19 mouse cellular contexts compared by ENCODE assay signal in genomic region chr3:78411395-78411794, GRCm38 (mm10).
"Had no signal": no experiment of that assay in that cellular context is flagged by ENCODE, and none has a peak within 500 bp of the region (broad histone marks: within the 10 kb centered on the region; RNA-seq: fewer than 3 reads in every experiment).

No protein-coding gene starts in this region.

- H3K27me3 ChIP-seq: lung, embryonic 15.5 days; midbrain, embryonic 12.5 days; neural tube, embryonic 13.5 days; neural tube, embryonic 15.5 days had no signal

- H3K36me3 ChIP-seq: lung, embryonic 15.5 days; midbrain, embryonic 12.5 days; neural tube, embryonic 13.5 days; neural tube, embryonic 15.5 days had no signal

- ATAC-seq: midbrain, embryonic 16.5 days had no signal

- H3K9me3 ChIP-seq: lung, embryonic 15.5 days; midbrain, embryonic 12.5 days; neural tube, embryonic 13.5 days; neural tube, embryonic 15.5 days had no signal

- H3K9ac ChIP-seq: liver, embryonic 14.5 days; lung, embryonic 15.5 days; midbrain, embryonic 12.5 days; neural tube, embryonic 13.5 days; neural tube, embryonic 15.5 days had no signal

- H3K4me3 ChIP-seq: lung, embryonic 15.5 days; midbrain, embryonic 12.5 days; myocyte; neural tube, embryonic 13.5 days; neural tube, embryonic 15.5 days had no signal

- H3K4me2 ChIP-seq: lung, embryonic 15.5 days; midbrain, embryonic 12.5 days; neural tube, embryonic 13.5 days; neural tube, embryonic 15.5 days had no signal

- DNase-seq: lung, adult 18-20 months; lung, postnatal 10 days; lung, postnatal 4 days; midbrain, embryonic 14.5 days; retina, postnatal 1 day; right cerebral cortex, adult 18-20 months; right cerebral cortex, postnatal 25 days; right cerebral cortex, postnatal 4 days; spleen, adult 18-20 months; thymus, adult 18-20 months; thymus, postnatal 14 days; thymus, postnatal 36 days had no signal

- H3K4me1 ChIP-seq: midbrain, embryonic 12.5 days; neural tube, embryonic 13.5 days; neural tube, embryonic 15.5 days had no signal

- H3K27ac ChIP-seq: liver, embryonic 14.5 days; lung, embryonic 15.5 days; midbrain, embryonic 12.5 days; neural tube, embryonic 13.5 days; neural tube, embryonic 15.5 days had no signal
